Mouse (Mus musculus) layer of hippocampus, adult 8-10 months (tissue): ENCODE results near the gene Psmc1. TPM values are rescaled to one million over a fixed set of nuclear protein-coding genes. Genes with fewer than 3 reads are reported as not detected.

ENCODE experiments used
- DNase-seq, 2 experiments: peaks; one replicate each; pipeline ENCODE4 v3.0.0; 2022; ENCODE audit warnings: low spot score in 2 of 2
- total RNA-seq, 4 experiments: library from RNA; stranded (reverse); gene quantifications; 2 replicates each; pipeline ENCODE4 v1.2.4; 2022

Gene Psmc1
- total RNA-seq, 4 experiments from 2014 or later, result 166 to 190 (median 181) TPM

DNA sequence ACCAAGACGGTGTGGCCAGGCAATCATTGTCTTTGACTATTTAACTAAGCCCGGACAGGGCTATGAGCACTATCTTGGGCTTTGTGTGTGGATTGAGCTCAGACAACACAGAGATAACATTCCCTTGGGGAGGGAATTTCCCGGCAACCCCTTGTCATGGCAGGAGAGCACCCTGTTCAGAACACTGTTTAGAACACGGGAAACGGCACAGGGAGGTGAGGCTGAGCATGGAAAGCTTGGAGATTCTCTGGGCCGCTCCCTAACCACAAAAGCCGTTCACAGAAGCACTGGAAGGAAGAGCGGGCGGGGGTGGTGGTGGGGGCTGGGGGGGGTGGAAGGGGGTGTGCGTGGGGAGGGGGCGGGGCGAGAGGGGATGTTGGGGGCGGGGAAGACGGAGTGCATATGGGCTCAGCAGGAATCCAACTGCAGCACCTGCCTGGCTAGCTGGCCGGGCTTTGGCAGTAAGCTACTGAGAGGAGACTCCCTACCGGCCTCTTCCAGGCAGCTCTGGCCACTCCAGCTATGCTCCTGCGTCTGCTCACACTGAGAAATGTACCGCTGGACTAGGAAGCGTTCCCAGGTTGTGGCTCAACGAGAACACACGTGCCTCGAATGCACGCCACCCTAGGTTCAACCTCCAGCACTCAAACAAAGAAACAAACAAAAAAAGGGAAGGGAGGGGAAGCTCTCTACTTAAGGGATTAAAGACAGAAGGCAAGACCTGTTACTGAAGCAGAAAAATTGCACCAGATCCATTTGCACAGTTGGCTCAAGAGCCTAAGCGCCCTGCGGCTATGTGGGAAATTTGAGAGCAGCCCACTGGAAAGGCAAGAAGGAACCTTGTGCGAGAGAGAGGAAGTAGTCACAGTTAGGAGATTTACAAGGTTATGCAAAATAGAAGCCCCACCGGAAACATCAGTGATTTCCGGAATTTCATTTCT is 58.2 kb downstream of the Psmc1 start:
- no peak for DNase-seq

DNA sequence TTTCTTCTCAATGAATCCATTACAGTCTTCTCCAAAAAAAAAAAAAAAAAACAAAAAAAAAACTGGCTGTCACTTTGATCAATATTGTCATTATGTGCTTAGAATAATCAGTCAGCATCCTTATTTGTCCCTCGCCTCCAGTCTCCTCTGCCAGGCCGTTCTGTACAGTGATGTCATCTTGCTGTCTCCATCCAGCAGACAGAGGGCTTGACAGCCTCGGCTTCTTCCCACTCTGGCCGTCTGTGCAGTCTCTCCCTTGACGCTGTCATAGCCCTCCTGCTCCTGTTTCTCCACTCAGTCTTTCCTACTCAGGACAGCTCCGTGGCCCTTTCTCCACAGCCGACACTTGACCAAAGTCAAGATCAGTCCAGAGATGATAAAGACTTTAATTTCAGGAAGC is 62.5 kb downstream of the Psmc1 start:
- no peak for DNase-seq

Other genes with a start within 250 kb of the Psmc1 start
- gene Efcab11, start 225.7 kb upstream of the Psmc1 start, total RNA-seq, result under 1 TPM; 0.18 to 0.49 (median 0.43) TPM
- gene Tdp1, start 225.6 kb upstream of the Psmc1 start, total RNA-seq, result 10 to 100 TPM; 24.2 to 29.4 (median 25.9) TPM
- gene Kcnk13, start 145.7 kb upstream of the Psmc1 start, total RNA-seq, result 10 to 100 TPM in 1 of 4 experiments, 1 to 10 TPM in 3; 8.7 to 10.1 (median 8.9) TPM
- gene Nrde2, start 49.5 kb downstream of the Psmc1 start, total RNA-seq, result 10 to 100 TPM; 16.5 to 21.9 (median 18.1) TPM
- gene Calm1, start 89.3 kb downstream of the Psmc1 start, total RNA-seq, result 1,000 to 10,000 TPM; 1,770 to 1,934 (median 1,827) TPM